Mouse (Mus musculus): ENCODE measurements around the gene Gpatch2l. TPM values are rescaled to one million over a fixed set of nuclear protein-coding genes. Genes with fewer than 3 reads are reported as not detected.

Gene Gpatch2l
- polyA plus RNA-seq, 2 experiments from 2014 or later = 22.5 to 35.4 TPM

DNA sequence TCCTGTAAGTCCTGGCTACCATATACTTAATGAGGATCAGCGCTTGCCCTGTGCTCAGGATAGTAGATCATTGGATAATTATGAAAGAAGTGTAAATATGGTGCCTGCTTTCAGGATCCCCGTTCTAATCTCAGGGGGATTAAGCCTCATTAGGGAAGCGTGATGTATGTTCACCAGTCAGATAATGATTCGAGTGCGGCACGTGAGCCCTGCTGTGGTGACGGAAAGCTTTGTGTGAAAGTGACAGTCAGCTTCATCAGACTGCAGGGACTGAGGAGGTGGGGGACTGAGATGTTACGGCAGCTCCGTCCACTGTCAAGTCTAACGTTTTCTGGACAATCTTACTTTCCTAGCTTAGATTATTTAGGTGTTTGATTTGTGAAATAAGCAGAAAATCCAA, 38.3 kb downstream of the Gpatch2l start:
- ATAC-seq = no peak

GRCm38 (mm10) chr12:86285704-86286103, 44.0 kb downstream of the Gpatch2l start:
- ATAC-seq = no peak

- no peak for ATAC-seq
These were observed 55.8 kb downstream of the Gpatch2l start for GRCm38 (mm10) chr12:86297450-86297849.

GRCm38 (mm10) chr12:86302973-86303372, 61.3 kb downstream of the Gpatch2l start:
- ATAC-seq = no peak

- ATAC-seq = no peak
These were observed 63.4 kb downstream of the Gpatch2l start for GRCm38 (mm10) chr12:86305045-86305444.

GRCm38 (mm10) chr12:86305635-86306243, 64.1 kb downstream of the Gpatch2l start:
- peak; percentile 66 for ATAC-seq

- no peak for ATAC-seq
These were observed 67.8 kb downstream of the Gpatch2l start for GRCm38 (mm10) chr12:86309474-86309873.

DNA sequence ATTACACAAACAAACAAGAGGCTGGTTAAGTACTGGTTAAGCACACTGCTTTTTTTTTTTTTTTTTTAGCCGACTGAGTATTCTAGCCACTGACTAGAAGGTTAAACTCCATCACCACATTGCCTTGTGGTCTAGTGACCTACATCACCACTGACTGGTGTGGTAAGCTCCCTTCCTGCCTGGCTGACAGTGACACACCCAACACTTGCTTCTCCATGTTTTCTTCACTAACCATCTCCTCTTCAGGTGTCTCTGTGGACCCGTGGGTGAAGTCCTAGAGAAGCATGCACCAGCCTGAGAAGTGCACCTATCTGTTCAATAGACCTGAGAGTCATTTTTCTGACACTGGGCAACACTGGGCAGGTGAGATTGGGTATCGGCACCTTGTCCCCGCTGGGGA, 68.2 kb downstream of the Gpatch2l start:
- ATAC-seq = peak; percentile 29

- ATAC-seq = no peak
These were observed 79.0 kb downstream of the Gpatch2l start for GRCm38 (mm10) chr12:86320629-86321028.

- ATAC-seq = no peak
These were observed 82.6 kb downstream of the Gpatch2l start for GRCm38 (mm10) chr12:86324297-86324696.

DNA sequence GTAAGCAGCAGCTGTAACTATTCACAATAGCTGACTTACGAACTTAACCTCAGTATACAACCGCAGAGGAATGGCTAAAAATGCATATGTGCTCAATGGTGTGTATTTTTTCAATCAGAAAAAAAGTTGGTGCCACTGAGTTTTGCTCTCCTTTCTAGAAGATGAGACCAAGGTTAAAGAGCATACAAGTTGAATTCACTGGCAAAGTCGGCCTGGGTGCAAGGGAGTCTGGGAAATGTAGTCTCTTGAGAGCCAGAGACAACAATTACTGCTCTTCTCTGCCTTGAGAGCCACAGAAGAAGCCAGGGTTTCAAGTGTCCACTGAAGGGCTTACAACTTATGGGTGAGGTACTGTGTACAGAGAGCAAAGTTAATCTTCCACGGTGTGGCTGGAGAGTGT, 88.2 kb downstream of the Gpatch2l start:
- ATAC-seq = no peak

DNA sequence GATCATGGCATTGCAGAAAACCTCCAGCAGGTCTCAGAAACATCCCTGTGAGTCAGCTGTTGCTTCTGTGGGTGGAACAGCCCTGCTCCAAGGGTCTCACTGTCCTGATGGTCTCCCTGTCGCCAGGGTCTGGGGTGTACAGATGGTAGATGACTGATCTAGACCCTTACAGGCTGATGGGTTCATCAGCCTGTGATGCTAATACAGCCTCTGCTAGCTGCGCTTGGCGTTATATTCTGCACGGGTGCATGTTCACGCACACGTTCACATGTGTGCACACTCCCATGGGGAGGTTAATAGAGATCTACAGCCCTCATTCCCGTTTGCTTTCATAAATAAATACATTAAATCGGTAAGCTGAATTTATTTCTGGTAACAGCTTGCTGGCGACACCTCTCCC, 89.0 kb downstream of the Gpatch2l start:
- ATAC-seq = no peak

GRCm38 (mm10) chr12:86331248-86331647, 89.6 kb downstream of the Gpatch2l start:
- no peak for ATAC-seq

DNA sequence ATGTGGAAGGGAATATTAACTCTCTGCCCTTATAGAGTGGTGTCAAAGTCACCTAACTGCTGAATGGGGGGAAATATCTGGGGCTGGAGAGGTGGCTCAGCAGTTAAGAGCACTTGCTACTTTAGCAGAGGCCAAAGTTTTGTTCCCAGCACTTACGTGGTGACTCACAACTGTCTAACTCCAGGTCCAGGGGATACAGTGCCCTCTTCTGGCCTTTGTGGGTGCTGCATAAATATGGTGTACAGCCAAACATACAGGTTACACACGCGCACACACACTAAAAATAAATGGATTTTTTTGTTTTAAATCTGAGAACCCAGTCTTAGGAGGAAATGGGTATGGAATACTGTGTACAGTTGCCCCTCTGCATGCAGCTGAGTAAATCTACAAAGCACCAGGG, 94.6 kb downstream of the Gpatch2l start:
- no peak for ATAC-seq

DNA sequence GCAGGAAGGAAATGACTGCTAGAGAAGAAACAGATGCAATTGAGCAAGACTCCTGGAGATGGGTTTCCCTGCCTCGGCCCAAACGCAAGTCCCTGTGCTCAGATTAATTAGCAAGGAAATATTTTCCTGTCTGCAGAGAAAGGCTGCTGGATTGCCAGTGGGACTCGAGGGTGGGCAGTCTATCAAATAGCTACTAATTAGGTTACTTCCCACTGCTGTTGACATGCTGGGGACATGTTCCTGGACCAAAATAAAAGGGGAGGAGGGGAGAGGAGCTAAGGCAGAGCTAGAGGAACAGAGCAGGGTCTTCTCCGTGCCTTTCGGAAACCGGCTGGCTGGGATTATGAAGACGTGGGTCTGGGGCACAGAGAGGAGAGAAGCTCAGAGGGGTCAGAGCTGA, 95.2 kb downstream of the Gpatch2l start:
- ATAC-seq = no peak

Other genes starting within 250 kb of the Gpatch2l start
- gene Tgfb3, start 162.8 kb upstream of the Gpatch2l start, polyA plus RNA-seq (2017; shearing (Covaris generic)) = under 1 TPM; 0.52 TPM
- gene Ift43, start 159.3 kb upstream of the Gpatch2l start, polyA plus RNA-seq (2017; shearing (Covaris generic)) = 1 to 10 TPM; 4.0 to 4.7 TPM
- not detected for gene Esrrb, start 119.3 kb downstream of the Gpatch2l start, polyA plus RNA-seq (2017; shearing (Covaris generic))

Measured in CD4-positive, CD25-positive, alpha-beta regulatory T cell, adult 4 months (primary cell).